Mouse (Mus musculus): ENCODE results near the gene Eaf2.
A peak's percentile ranks its signal among the peaks of the same experiment; 100 is the strongest.
"Not testable (repeated sequence)": the region's sequence is repeated elsewhere in the genome, so short reads cannot be mapped to it uniquely, and the experiment has no call there.

Gene Eaf2

GRCm38 (mm10) chr16:36874583-36875275 lies at the start of gene Eaf2, which contains the start of gene Golgb1:
Gene Eaf2, minus strand, starts transcription at chr16:36875003.
Gene Golgb1, plus strand, starts transcription at chr16:36875140.
- peak; percentile 94 for DNase-seq

- DNase-seq = no peak
Measured at GRCm38 (mm10) chr16:36924312-36924711, 49.5 kb upstream of the Eaf2 start.

GRCm38 (mm10) chr16:36921980-36922379 lies 47.2 kb upstream of the Eaf2 start:
- no peak for DNase-seq

GRCm38 (mm10) chr16:36921067-36921613 lies 46.3 kb upstream of the Eaf2 start:
- no peak for DNase-seq

GRCm38 (mm10) chr16:36920410-36920809 lies 45.6 kb upstream of the Eaf2 start:
- DNase-seq = no peak

GRCm38 (mm10) chr16:36918505-36918904 lies 43.7 kb upstream of the Eaf2 start:
- no peak for DNase-seq

GRCm38 (mm10) chr16:36914195-36914594 lies 39.4 kb upstream of the Eaf2 start:
- DNase-seq = no peak

GRCm38 (mm10) chr16:36912311-36912710 lies 37.5 kb upstream of the Eaf2 start:
- DNase-seq = no peak

- DNase-seq = no peak
Measured at GRCm38 (mm10) chr16:36911909-36912308, 37.1 kb upstream of the Eaf2 start.

GRCm38 (mm10) chr16:36903156-36903555 lies 28.4 kb upstream of the Eaf2 start:
- DNase-seq = no peak

- DNase-seq = no peak
Measured at GRCm38 (mm10) chr16:36896712-36897111, 21.9 kb upstream of the Eaf2 start.

- DNase-seq = no peak
Measured at GRCm38 (mm10) chr16:36893317-36893716, 18.5 kb upstream of the Eaf2 start.

GRCm38 (mm10) chr16:36891415-36891814 lies 16.6 kb upstream of the Eaf2 start:
- DNase-seq = no peak

GRCm38 (mm10) chr16:36890559-36890958 lies 15.8 kb upstream of the Eaf2 start:
- DNase-seq = no peak

- no peak for DNase-seq
Measured at GRCm38 (mm10) chr16:36887546-36887945, 12.7 kb upstream of the Eaf2 start.

- no peak for DNase-seq
Measured at GRCm38 (mm10) chr16:36885912-36886311, 11.1 kb upstream of the Eaf2 start.

- no peak for DNase-seq
Measured at GRCm38 (mm10) chr16:36884881-36885280, 10.1 kb upstream of the Eaf2 start.

GRCm38 (mm10) chr16:36882737-36883343 lies 8.0 kb upstream of the Eaf2 start:
- DNase-seq = peak; percentile 33

GRCm38 (mm10) chr16:36877316-36877715 lies 2.5 kb upstream of the Eaf2 start:
- no peak for DNase-seq

GRCm38 (mm10) chr16:36875276-36875851 lies 561 bp upstream of the Eaf2 start:
- no peak for DNase-seq

GRCm38 (mm10) chr16:36869442-36869841 lies 5.4 kb downstream of the Eaf2 start:
- no peak for DNase-seq

- DNase-seq = no peak
Measured at GRCm38 (mm10) chr16:36863585-36863984, 11.2 kb downstream of the Eaf2 start.

- DNase-seq = no peak
Measured at GRCm38 (mm10) chr16:36851202-36851601, 23.6 kb downstream of the Eaf2 start.

GRCm38 (mm10) chr16:36846894-36847293 lies 27.9 kb downstream of the Eaf2 start:
- DNase-seq = not testable (repeated sequence)
